Mouse (Mus musculus) thymus, adult 2 months (tissue): ENCODE results near the gene Btbd2.

Experiments
- CTCF ChIP-seq: fragments of 200-500 bp; IDR thresholded peaks from 2 replicates; pipeline ENCODE4 v1.5.1; 2012; ENCODE audit warnings: mild to moderate bottlenecking, control low read depth, low read length, moderate library complexity, borderline replicate concordance; ENCODE audit not compliant: control insufficient read depth, poor library complexity, insufficient read depth; ENCODE audit errors: extremely low read depth
- POLR2A ChIP-seq: fragments of 200-500 bp; IDR thresholded peaks from 2 replicates; pipeline ENCODE4 v1.6.1; 2012; ENCODE audit warnings: mild to moderate bottlenecking, low read length, control low read depth, moderate library complexity; ENCODE audit not compliant: control insufficient read depth, poor library complexity, insufficient read depth; ENCODE audit errors: extremely low read depth

DNA sequence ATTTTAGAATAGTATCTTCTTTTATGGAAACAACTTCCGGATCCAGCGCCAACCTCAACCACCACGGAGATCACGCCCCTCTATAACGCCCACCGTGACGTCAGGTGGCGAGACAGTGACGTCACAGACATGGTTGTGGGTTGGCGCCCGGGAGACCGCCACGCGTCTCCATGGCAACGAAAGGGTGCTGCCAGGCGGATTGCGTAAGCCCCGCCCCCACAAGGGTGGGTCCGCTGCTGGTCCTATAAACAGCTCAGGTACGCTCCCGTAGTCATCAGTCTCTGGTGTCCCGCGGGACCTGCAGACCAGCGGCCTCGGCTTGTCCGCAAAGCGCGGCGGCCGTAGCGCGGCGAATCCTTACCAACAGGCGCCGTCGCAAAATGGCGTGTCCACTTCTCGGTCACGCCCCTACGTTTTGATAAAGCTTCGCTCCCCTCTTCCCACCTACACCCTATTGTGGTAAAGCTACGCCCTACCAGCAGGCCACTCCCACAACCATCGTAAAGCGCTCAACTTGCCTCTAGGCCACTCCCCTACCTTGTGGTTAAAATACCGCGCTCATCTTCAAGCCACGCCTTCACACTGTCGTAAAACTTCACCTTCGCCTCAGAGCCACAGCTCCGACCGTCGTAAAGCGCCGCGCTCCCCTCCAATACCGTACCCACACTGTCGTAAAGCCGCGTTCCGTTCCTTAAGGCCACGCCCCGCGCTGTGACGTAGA is 34.8 kb downstream of the Btbd2 start:
- TF ChIP-seq CTCF (no peak), POLR2A (no peak)
